Mouse (Mus musculus) heart, embryonic 13.5 days (tissue): Measurements from ENCODE around the gene Sema4g. TPM values are rescaled to one million over a fixed set of nuclear protein-coding genes. Genes with fewer than 3 reads are reported as not detected.

Experiments
- ATAC-seq: fragments of 200-750 bp; cut with Nextera tagmentation; 2 replicates; pipeline ENCODE4 v1.8.0; 2017; ENCODE audit warnings: moderate TSS enrichment; ENCODE audit not compliant: insufficient number of reproducible peaks, low FRiP score, low TSS enrichment; ENCODE audit errors: extremely low read depth
- H3K27ac ChIP-seq: fragments of 300-500 bp; sonication (generic); replicated peaks from 2 replicates; pipeline ENCODE4 v1.5.1; 2015; ENCODE audit warnings: moderate library complexity, mild to moderate bottlenecking, inconsistent platforms
- H3K27me3 ChIP-seq: fragments of 300-500 bp; sonication (generic); replicated peaks from 2 replicates; pipeline ENCODE4 v1.6.1; 2015; ENCODE audit warnings: mild to moderate bottlenecking, inconsistent platforms
- H3K36me3 ChIP-seq: fragments of 300-500 bp; sonication (generic); 2 replicates; pipeline ENCODE4 v1.6.1; 2015; ENCODE audit warnings: mild to moderate bottlenecking, inconsistent platforms
- H3K4me1 ChIP-seq: fragments of 300-500 bp; sonication (generic); 2 replicates; pipeline ENCODE4 v1.6.1; 2015; ENCODE audit warnings: inconsistent platforms
- H3K4me2 ChIP-seq: fragments of 300-500 bp; sonication (generic); 2 replicates; pipeline ENCODE4 v1.6.1; 2015; ENCODE audit warnings: inconsistent platforms, mild to moderate bottlenecking, moderate library complexity
- H3K4me3 ChIP-seq: fragments of 300-500 bp; sonication (generic); 2 replicates; pipeline ENCODE4 v1.5.1; 2015; ENCODE audit warnings: moderate library complexity, mild to moderate bottlenecking, inconsistent platforms
- H3K9ac ChIP-seq: fragments of 300-500 bp; sonication (generic); 2 replicates; pipeline ENCODE4 v1.6.1; 2015; ENCODE audit warnings: inconsistent platforms, mild to moderate bottlenecking, moderate library complexity
- H3K9me3 ChIP-seq: fragments of 300-500 bp; sonication (generic); 2 replicates; pipeline ENCODE4 v1.6.1; 2016; ENCODE audit warnings: inconsistent platforms
- WGBS: fragments of 180-500 bp; shearing (Covaris S2); methylation state at CpG from one replicate; pipeline ENCODE4 v1.1.7; 2015; ENCODE audit warnings: mixed read lengths; 5-methylcytosine and 5-hydroxymethylcytosine counted together
- polyA plus RNA-seq: library from polyadenylated mRNA; unstranded; fragments of >200 nt; fragmentation: Nextera tagmentation; extraction: Ambion mirVana; gene quantifications from 2 replicates; pipeline ENCODE4 v1.2.1, GENCODE M21; 2015

The Sema4g gene
- polyA plus RNA-seq, 1 experiment from 2014 or later: 0.60 TPM

- under 1% methylated on average over 34 of the region's 34 CpGs for WGBS
- peak; percentile 39 for ATAC-seq
- Histone ChIP-seq H3K4me3 (peak overlapping the region; percentile 85), H3K9ac (peak overlapping the region; percentile 98), H3K27ac (peak overlapping the region; percentile 100), H3K4me1 (peaks cover 54% of the 10 kb centered on the region), H3K36me3 (peaks cover 28% of the 10 kb centered on the region), H3K9me3 (no peaks in the 10 kb centered on the region), H3K27me3 (no peaks in the 10 kb centered on the region), H3K4me2 (peak overlapping the region; percentile 98)
These were observed 26.8 kb downstream of the Sema4g start for GRCm38 (mm10) chr19:45015518-45016281.

GRCm38 (mm10) chr19:45016341-45017215, 27.7 kb downstream of the Sema4g start:
- Histone ChIP-seq H3K27me3 (no peaks in the 10 kb centered on the region), H3K9me3 (no peaks in the 10 kb centered on the region), H3K9ac (peak overlapping the region; percentile 98), H3K36me3 (peaks cover 26% of the 10 kb centered on the region), H3K27ac (peak overlapping the region; percentile 100), H3K4me3 (peak overlapping the region; percentile 85), H3K4me2 (peak overlapping the region; percentile 98), H3K4me1 (peaks cover 63% of the 10 kb centered on the region)
- peak; percentile 10; the same call in 1 of the 2 replicates for ATAC-seq
- under 1% methylated on average over 17 of the region's 18 CpGs for WGBS

- peaks cover 69% of the 10 kb centered on the region for H3K4me1 ChIP-seq
- 0% methylated on average over 21 of the region's 27 CpGs for WGBS
- peak overlapping the region; percentile 98 for H3K4me2 ChIP-seq
- peak overlapping the region; percentile 100 for H3K27ac ChIP-seq
- peak overlapping the region; percentile 98 for H3K9ac ChIP-seq
- H3K4me3 ChIP-seq: peak overlapping the region; percentile 85
- no peaks in the 10 kb centered on the region for H3K27me3 ChIP-seq
- H3K36me3 ChIP-seq: peaks cover 26% of the 10 kb centered on the region
- H3K9me3 ChIP-seq: no peaks in the 10 kb centered on the region
- peak; percentile 26; the same call in 1 of the 2 replicates for ATAC-seq
These were observed 28.4 kb downstream of the Sema4g start for GRCm38 (mm10) chr19:45017216-45017771.

- WGBS: under 1% methylated on average over 37 of the region's 48 CpGs
- no peaks in the 10 kb centered on the region for H3K27me3 ChIP-seq
- peak overlapping the region; percentile 98 for H3K4me2 ChIP-seq
- ATAC-seq: peak; percentile 71
- H3K4me1 ChIP-seq: peaks cover 70% of the 10 kb centered on the region
- H3K36me3 ChIP-seq: peaks cover 29% of the 10 kb centered on the region
- no peaks in the 10 kb centered on the region for H3K9me3 ChIP-seq
- H3K9ac ChIP-seq: peak overlapping the region; percentile 98
- H3K4me3 ChIP-seq: peak overlapping the region; percentile 85
- H3K27ac ChIP-seq: peak overlapping the region; percentile 100
These were observed 29.0 kb downstream of the Sema4g start for GRCm38 (mm10) chr19:45017909-45018308.

- Histone ChIP-seq H3K4me2 (peak overlapping the region; percentile 98), H3K9ac (peak overlapping the region; percentile 98), H3K4me1 (peaks cover 65% of the 10 kb centered on the region), H3K27ac (peak overlapping the region; percentile 100), H3K9me3 (no peaks in the 10 kb centered on the region), H3K4me3 (peak overlapping the region; percentile 85), H3K36me3 (peaks cover 33% of the 10 kb centered on the region), H3K27me3 (no peaks in the 10 kb centered on the region)
- WGBS: 1% methylated on average over 11 of the region's 13 CpGs
- no peak for ATAC-seq
These were observed 29.5 kb downstream of the Sema4g start for GRCm38 (mm10) chr19:45018351-45018831.

- Histone ChIP-seq H3K4me2 (peak overlapping the region; percentile 98), H3K9me3 (no peaks in the 10 kb centered on the region), H3K9ac (peak overlapping the region; percentile 72), H3K4me3 (peak overlapping the region; percentile 2; the same call in 1 of the 2 replicates), H3K27me3 (no peaks in the 10 kb centered on the region), H3K4me1 (peaks cover 51% of the 10 kb centered on the region), H3K27ac (no peak overlapping the region), H3K36me3 (peaks cover 52% of the 10 kb centered on the region)
- ATAC-seq: no peak
- WGBS: 54% methylated on average over 6 of the region's 6 CpGs
These were observed 31.4 kb downstream of the Sema4g start for GRCm38 (mm10) chr19:45020348-45020747.

- Histone ChIP-seq H3K9ac (peak overlapping the region; percentile 72), H3K4me2 (peak overlapping the region; percentile 98; the same call in 1 of the 2 replicates), H3K4me3 (no peak overlapping the region), H3K27me3 (no peaks in the 10 kb centered on the region), H3K4me1 (peaks cover 47% of the 10 kb centered on the region), H3K36me3 (peaks cover 62% of the 10 kb centered on the region), H3K9me3 (no peaks in the 10 kb centered on the region), H3K27ac (no peak overlapping the region)
- WGBS: 77% methylated on average over 15 of the region's 15 CpGs
- ATAC-seq: no peak
These were observed 32.5 kb downstream of the Sema4g start for GRCm38 (mm10) chr19:45021362-45021761.

- Histone ChIP-seq H3K36me3 (peaks cover 87% of the 10 kb centered on the region), H3K4me2 (no peak overlapping the region), H3K9me3 (no peaks in the 10 kb centered on the region), H3K9ac (no peak overlapping the region), H3K27ac (no peak overlapping the region), H3K27me3 (no peaks in the 10 kb centered on the region), H3K4me1 (peaks cover 41% of the 10 kb centered on the region), H3K4me3 (no peak overlapping the region)
- ATAC-seq: no peak
- 76% methylated on average over 11 of the region's 11 CpGs for WGBS
These were observed 35.1 kb downstream of the Sema4g start for GRCm38 (mm10) chr19:45023993-45024392.

GRCm38 (mm10) chr19:45024775-45025174, 35.9 kb downstream of the Sema4g start:
- WGBS: 88% methylated on average over 20 of the region's 20 CpGs

GRCm38 (mm10) chr19:45025937-45026568, 37.2 kb downstream of the Sema4g start:
- 90% methylated on average over 37 of the region's 37 CpGs for WGBS

More at GRCm38 (mm10) chr19:45024775-45025174, 35.9 kb downstream of the Sema4g start:
- Histone ChIP-seq H3K4me3 (no peak overlapping the region), H3K4me2 (no peak overlapping the region), H3K9me3 (no peaks in the 10 kb centered on the region), H3K4me1 (peaks cover 33% of the 10 kb centered on the region), H3K27ac (no peak overlapping the region), H3K36me3 (peaks cover 85% of the 10 kb centered on the region), H3K9ac (no peak overlapping the region), H3K27me3 (no peaks in the 10 kb centered on the region)
- no peak for ATAC-seq

More at GRCm38 (mm10) chr19:45025937-45026568, 37.2 kb downstream of the Sema4g start:
- peaks cover 32% of the 10 kb centered on the region for H3K4me1 ChIP-seq
- no peak overlapping the region for H3K9ac ChIP-seq
- ATAC-seq: no peak
- H3K4me2 ChIP-seq: no peak overlapping the region
- no peaks in the 10 kb centered on the region for H3K9me3 ChIP-seq
- H3K27me3 ChIP-seq: no peaks in the 10 kb centered on the region
- no peak overlapping the region for H3K4me3 ChIP-seq
- peaks cover 76% of the 10 kb centered on the region for H3K36me3 ChIP-seq
- H3K27ac ChIP-seq: no peak overlapping the region
